Mouse (Mus musculus): Measurements from ENCODE around the gene Klk1b1. TPM values are rescaled to one million over a fixed set of nuclear protein-coding genes. Genes with fewer than 3 reads are reported as not detected.

The Klk1b1 gene
- polyA plus RNA-seq, 1 experiment = not detected

GRCm38 (mm10) chr7:44015071-44015470, 48.5 kb downstream of the Klk1b1 start:
- no peaks in the 10 kb centered on the region for H3K4me1 ChIP-seq (ENCODE audit: control insufficient read depth, insufficient read depth, low read length)
- H3K9ac ChIP-seq (ENCODE audit: low read depth, poor library complexity, severe bottlenecking) = no peak overlapping the region
- H3K9me3 ChIP-seq (replicated peaks; ENCODE audit: control insufficient read depth, insufficient read depth, low read length, poor library complexity, severe bottlenecking) = no peaks in the 10 kb centered on the region
- no peaks in the 10 kb centered on the region for H3K27me3 ChIP-seq (ENCODE audit: control insufficient read depth, insufficient read depth, low read length, poor library complexity, severe bottlenecking)
- TF ChIP-seq POLR2A (IDR thresholded peaks at IDR 0.05; ENCODE audit: insufficient read depth, low read length) (no peak), EP300 (IDR thresholded peaks at IDR 0.05; ENCODE audit: insufficient read depth, low read depth, low read length) (no peak), CTCF (IDR thresholded peaks at IDR 0.05; ENCODE audit: low read depth, low read length) (no peak)
- H3K36me3 ChIP-seq (ENCODE audit: control insufficient read depth, insufficient read depth, low read length, poor library complexity, severe bottlenecking) = no peaks in the 10 kb centered on the region
- H3K27ac ChIP-seq (ENCODE audit: insufficient read depth, low read length) = no peak overlapping the region
- no peak overlapping the region for H3K4me3 ChIP-seq (ENCODE audit: low read depth, low read length)

Other genes with a start within 250 kb of the Klk1b1 start
- not detected in 2 replicates for gene Klk12, start 197.9 kb upstream of the Klk1b1 start, polyA plus RNA-seq (2011; ENCODE audit: insufficient read depth, insufficient read length, low read depth, missing spikeins)
- not detected in 2 replicates for gene Klk11, start 192.1 kb upstream of the Klk1b1 start, polyA plus RNA-seq (2011; ENCODE audit: insufficient read depth, insufficient read length, low read depth, missing spikeins)
- 1.2 and 2.1 TPM in 2 replicates for gene Klk10, start 185.7 kb upstream of the Klk1b1 start, polyA plus RNA-seq (2011; ENCODE audit: insufficient read depth, insufficient read length, low read depth, missing spikeins)
- not detected in 2 replicates for gene Klk9, start 174.9 kb upstream of the Klk1b1 start, polyA plus RNA-seq (2011; ENCODE audit: insufficient read depth, insufficient read length, low read depth, missing spikeins)
- gene Klk8, start 169.2 kb upstream of the Klk1b1 start, polyA plus RNA-seq (2011; ENCODE audit: insufficient read depth, insufficient read length, low read depth, missing spikeins) = 12.7 and 15.5 TPM in 2 replicates
- 0.70 and 0.84 TPM in 2 replicates for gene Klk7, start 155.5 kb upstream of the Klk1b1 start, polyA plus RNA-seq (2011; ENCODE audit: insufficient read depth, insufficient read length, low read depth, missing spikeins)
- gene Klk6, start 142.3 kb upstream of the Klk1b1 start, polyA plus RNA-seq (2011; ENCODE audit: insufficient read depth, insufficient read length, low read depth, missing spikeins) = not detected in 2 replicates
- not detected in 2 replicates for gene Klk5, start 124.8 kb upstream of the Klk1b1 start, polyA plus RNA-seq (2011; ENCODE audit: insufficient read depth, insufficient read length, low read depth, missing spikeins)
- gene Klk4, start 85.6 kb upstream of the Klk1b1 start, polyA plus RNA-seq (2011; ENCODE audit: insufficient read depth, insufficient read length, low read depth, missing spikeins) = not detected in 2 replicates
- gene Klk15, start 33.0 kb upstream of the Klk1b1 start, polyA plus RNA-seq (2011; ENCODE audit: insufficient read depth, insufficient read length, low read depth, missing spikeins) = not detected in 2 replicates
- gene Klk1b8, start 16.1 kb upstream of the Klk1b1 start, polyA plus RNA-seq (2011; ENCODE audit: insufficient read depth, insufficient read length, low read depth, missing spikeins) = not detected in 2 replicates
- gene Klk1b9, start 9.3 kb downstream of the Klk1b1 start, polyA plus RNA-seq (2011; ENCODE audit: insufficient read depth, insufficient read length, low read depth, missing spikeins) = not detected in 2 replicates
- not detected in 2 replicates for gene Klk1b11, start 29.1 kb downstream of the Klk1b1 start, polyA plus RNA-seq (2011; ENCODE audit: insufficient read depth, insufficient read length, low read depth, missing spikeins)
- not detected in 2 replicates for gene Klk1b26, start 45.4 kb downstream of the Klk1b1 start, polyA plus RNA-seq (2011; ENCODE audit: insufficient read depth, insufficient read length, low read depth, missing spikeins)
- gene Klk1b27, start 85.5 kb downstream of the Klk1b1 start, polyA plus RNA-seq (2011; ENCODE audit: insufficient read depth, insufficient read length, low read depth, missing spikeins) = not detected in 2 replicates
- gene Klk1b21, start 135.6 kb downstream of the Klk1b1 start, polyA plus RNA-seq (2011; ENCODE audit: insufficient read depth, insufficient read length, low read depth, missing spikeins) = not detected in 2 replicates
- gene Klk1b22, start 145.9 kb downstream of the Klk1b1 start, polyA plus RNA-seq (2011; ENCODE audit: insufficient read depth, insufficient read length, low read depth, missing spikeins) = not detected in 2 replicates
- gene Klk1b16, start 170.0 kb downstream of the Klk1b1 start, polyA plus RNA-seq (2011; ENCODE audit: insufficient read depth, insufficient read length, low read depth, missing spikeins) = not detected in 2 replicates
- not detected in 2 replicates for gene Klk1b24, start 221.5 kb downstream of the Klk1b1 start, polyA plus RNA-seq (2011; ENCODE audit: insufficient read depth, insufficient read length, low read depth, missing spikeins)
- gene Klk1b3, start 231.4 kb downstream of the Klk1b1 start, polyA plus RNA-seq (2011; ENCODE audit: insufficient read depth, insufficient read length, low read depth, missing spikeins) = not detected in 2 replicates
- not detected in 2 replicates for gene Klk1b4, start 240.7 kb downstream of the Klk1b1 start, polyA plus RNA-seq (2011; ENCODE audit: insufficient read depth, insufficient read length, low read depth, missing spikeins)
- gene Klk1b5, start 249.2 kb downstream of the Klk1b1 start, polyA plus RNA-seq (2011; ENCODE audit: insufficient read depth, insufficient read length, low read depth, missing spikeins) = not detected in 2 replicates

Measured in ES-Bruce4 (cell line).